Mouse (Mus musculus): Measurements from ENCODE around the gene Sdc4.
A peak's percentile ranks its signal among the peaks of the same experiment; 100 is the strongest.

Sdc4 gene

DNA sequence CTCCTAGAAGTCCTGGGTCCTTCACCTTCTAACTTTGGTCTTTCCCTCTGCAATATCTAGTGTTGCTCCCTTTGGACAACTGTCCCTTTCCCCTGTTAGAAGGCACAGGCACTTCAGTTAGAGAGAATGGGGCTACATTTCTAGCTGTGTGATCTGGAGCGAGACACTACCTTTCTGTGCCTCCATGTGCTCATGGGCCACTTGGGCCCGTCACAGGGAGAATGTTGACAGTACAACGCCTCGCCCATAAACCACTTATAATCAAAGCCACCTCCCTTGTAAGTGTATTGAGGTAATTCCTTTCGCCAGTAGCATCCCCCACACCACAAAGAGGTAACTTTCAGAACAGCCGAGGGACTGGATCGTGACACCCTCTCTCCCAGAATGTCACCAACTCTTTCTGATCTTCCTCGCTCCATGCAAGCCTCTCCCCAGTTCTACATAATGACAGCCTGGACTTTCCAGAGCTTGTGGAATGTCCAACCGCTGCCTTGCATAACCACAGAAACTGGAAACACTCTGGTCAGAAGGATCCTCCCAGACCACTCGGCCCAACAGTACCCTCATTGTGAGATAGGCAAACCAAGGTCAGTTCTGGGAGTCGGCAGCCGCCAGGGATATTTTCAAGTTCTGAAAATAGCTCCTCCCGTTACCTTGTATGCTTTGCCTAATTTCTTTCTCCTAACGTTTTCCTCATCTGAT, 5.8 kb upstream of the Sdc4 start:
- DNase-seq (ENCODE audit: low spot score in 2 of 2): no peak

DNA sequence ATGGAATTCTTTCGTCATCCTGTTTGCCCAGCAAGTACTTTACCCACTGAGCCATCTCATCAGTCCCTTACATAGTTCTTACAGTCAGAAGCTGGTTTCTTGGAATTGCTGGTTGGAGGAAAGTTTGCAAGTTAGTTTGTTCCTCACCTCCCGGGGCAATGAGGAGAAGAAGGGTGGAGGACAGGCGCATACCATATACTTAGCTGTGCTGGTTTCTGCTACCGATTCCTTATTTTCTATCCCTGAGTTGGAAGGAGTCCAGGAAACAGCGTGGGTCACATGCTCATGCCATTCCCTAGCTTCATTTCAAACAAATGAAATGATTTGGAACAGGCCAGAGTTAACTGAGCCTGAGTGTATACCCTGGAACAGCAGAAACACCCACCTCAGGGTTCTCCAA, 5.2 kb upstream of the Sdc4 start:
- DNase-seq (ENCODE audit: low spot score in 2 of 2): no peak

GRCm38 (mm10) chr2:164448140-164448539, 4.5 kb upstream of the Sdc4 start:
- DNase-seq (ENCODE audit: low spot score in 2 of 2): no peak

DNA sequence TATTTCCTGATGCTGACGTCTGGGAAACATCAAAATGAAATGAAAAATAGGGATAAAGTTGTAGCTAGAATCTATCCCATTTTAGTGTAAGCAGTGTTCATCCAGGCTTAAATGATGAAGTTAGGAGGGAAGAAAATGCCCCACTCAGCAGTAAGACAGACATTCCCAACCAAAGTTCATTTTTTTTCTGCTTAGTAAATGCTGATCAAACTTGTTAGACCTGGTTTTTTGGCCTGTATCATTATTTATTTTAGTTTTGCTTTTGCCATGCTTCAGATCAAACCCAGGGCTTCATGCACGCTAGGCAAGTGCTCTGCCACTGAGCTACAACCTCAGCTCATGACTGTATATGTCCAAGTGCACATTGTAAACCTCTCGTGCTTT, 2.4 kb upstream of the Sdc4 start:
- no peak for DNase-seq (ENCODE audit: low spot score in 2 of 2)

- DNase-seq (ENCODE audit: low spot score in 2 of 2): no peak
Observed at GRCm38 (mm10) chr2:164445399-164446085, 1.9 kb upstream of the Sdc4 start.

DNA sequence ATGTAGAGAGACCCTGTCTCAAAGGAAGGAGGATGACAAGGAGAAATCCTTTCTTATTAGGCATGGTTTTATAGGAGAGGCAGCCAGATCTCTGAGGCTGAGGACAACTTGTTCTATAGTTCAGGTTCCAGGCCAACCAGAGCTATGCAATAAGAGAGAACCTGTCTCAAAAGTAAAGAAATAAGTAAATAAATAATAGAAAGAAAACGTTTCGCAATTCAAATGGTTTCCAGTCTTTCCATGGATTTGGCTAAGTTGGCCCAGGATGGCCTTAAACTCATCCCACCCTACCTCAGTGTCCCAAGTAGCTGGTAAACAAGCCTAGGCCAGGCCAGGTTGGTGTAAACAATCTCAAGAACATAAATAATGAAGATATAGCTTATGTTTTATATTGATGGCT, 1.0 kb upstream of the Sdc4 start:
- no peak for DNase-seq (ENCODE audit: low spot score in 2 of 2)

DNA sequence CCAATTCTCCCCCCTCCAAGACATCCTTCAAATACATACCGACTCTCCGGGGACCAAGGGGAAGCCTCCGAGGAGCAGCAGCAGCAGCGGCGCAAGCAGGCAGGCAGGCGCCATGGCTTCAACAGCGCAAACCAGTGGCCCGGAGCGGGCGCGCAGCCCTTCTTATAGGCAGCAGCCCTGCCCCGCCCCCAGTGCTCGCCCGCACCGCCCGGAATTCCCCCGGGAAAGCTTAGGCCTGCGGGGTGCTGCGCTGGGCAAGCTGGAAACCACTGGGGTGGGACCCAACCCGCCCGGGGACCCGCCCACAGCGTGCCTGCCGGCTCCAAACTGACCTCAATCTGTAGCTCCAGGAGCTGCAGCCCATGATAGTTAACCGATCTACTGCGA, 643 bp downstream of the Sdc4 start:
- DNase-seq (ENCODE audit: low spot score in 2 of 2): peak; percentile 30 to 52

DNA sequence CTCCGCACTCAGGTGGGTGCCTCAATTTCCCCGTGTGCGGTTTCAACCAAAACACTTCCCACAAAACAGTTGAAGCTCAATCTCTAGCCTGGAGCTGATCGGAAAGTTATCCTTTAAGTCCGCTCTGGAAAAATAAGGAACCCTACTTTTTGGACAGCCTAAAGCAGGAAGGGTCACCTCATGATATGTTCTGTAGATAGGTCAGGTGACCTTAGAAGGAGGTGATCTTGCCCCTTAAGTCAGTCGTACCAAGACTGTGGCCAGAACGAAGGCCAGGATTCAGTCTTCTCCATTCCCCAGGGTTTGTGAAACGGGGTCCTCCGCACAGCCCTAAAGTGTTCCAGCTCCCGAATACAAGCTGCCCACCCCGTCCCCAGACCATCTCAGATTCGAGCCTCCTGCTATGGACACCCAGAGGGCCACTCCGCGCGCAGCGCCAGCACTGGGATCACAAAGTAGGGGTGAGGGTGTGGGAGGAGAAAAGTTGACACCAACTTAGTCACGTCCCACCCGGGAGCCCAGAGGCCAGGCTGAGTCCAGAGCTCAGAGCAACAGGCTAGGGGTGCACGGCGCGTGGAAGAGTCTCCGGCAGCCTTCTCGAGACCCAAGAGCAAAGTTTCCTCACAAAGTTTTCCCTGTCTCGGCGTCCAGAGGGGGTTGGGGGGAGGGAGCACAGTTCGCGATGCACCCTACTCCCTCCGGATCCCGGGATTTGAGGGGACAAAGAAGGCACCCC, 1.2 kb downstream of the Sdc4 start:
- DNase-seq (ENCODE audit: low spot score in 2 of 2): no peak

DNA sequence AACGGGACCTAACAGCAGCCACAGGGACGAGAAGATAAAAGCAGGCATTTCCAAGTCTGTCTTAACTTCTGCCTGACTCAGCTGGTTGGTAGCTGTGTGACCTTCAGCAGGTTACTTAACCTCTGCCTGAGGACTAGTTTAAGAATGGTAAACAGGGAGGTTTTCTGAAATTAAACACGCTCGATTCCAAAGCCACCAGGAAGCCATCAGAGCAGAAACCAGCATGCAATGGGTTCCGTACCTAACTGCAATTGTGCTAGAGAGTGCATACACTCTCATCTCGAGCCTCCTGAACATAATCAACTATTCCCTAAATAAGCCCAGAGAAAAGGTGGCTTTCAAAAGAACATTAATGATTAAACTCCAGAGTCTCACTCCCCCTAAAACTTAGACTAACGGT, 2.0 kb downstream of the Sdc4 start:
- no peak for DNase-seq (ENCODE audit: low spot score in 2 of 2)

DNA sequence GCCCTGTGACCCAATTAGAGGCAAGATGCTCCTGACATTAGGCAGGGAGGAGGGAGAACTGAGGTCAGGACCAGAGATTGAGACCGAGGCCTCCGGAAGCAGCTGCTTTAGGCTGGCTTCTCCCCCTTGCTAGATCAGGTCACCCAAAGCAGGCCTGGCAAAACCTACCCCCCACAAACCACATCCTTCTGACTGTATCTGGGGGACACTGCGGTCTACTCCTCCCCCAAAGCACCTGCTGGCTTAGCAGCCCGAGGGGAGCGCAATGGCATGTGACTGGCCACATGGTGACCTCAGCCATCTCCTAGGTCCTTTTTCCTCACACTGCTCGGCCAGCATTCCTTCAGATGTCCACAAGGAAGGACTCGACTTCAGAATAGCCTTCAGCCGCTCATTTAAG, 2.5 kb downstream of the Sdc4 start:
- peak; percentile 49 to 54 for DNase-seq (ENCODE audit: low spot score in 2 of 2)

DNA sequence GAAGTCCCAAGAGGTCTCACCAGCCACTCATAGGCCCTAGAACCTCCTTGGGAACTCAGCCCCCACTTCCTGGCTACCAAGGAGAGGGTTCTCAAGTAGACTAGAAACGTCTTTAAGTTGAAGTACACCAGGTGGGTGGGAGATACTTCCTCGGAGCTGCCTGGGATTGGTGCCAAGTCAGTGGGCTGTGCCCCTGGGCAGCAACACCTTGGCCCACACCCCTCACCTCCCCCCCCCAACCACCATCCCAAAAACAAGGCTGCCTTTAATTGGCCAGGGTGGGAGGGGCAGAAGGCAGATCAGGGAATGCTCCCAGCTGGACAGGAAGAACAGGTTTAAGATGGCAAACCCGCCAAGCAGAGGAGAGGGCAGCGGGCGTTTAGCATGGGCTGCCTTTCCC, 3.4 kb downstream of the Sdc4 start:
- no peak for DNase-seq (ENCODE audit: low spot score in 2 of 2)

DNA sequence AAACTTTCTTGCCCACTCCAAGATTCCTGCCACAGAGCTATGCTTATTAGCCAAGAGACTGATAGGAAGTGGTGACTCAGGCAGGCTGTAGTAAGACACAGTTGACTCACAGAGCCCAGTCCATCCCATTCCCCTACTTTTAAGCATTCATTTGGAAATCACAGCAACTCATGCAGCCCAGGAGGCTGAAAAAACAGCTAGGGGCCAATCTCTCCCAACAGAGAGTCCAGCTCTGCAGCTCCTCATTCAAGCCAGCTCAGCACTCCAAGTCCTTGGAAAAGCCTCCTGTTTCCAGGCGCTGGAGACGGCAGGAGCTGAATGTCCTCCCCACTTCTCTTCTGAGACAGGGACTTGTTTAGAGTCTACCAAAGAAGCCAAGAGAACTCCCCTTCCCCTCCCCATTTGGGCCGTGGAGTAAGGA, 4.7 kb downstream of the Sdc4 start:
- no peak for DNase-seq (ENCODE audit: low spot score in 2 of 2)

GRCm38 (mm10) chr2:164438257-164438656, 5.4 kb downstream of the Sdc4 start:
- DNase-seq (ENCODE audit: low spot score in 2 of 2): no peak

- no peak for DNase-seq (ENCODE audit: low spot score in 2 of 2)
Observed at GRCm38 (mm10) chr2:164437710-164438109, 6.0 kb downstream of the Sdc4 start.

GRCm38 (mm10) chr2:164436961-164437360, 6.7 kb downstream of the Sdc4 start:
- DNase-seq (ENCODE audit: low spot score in 2 of 2): no peak

DNA sequence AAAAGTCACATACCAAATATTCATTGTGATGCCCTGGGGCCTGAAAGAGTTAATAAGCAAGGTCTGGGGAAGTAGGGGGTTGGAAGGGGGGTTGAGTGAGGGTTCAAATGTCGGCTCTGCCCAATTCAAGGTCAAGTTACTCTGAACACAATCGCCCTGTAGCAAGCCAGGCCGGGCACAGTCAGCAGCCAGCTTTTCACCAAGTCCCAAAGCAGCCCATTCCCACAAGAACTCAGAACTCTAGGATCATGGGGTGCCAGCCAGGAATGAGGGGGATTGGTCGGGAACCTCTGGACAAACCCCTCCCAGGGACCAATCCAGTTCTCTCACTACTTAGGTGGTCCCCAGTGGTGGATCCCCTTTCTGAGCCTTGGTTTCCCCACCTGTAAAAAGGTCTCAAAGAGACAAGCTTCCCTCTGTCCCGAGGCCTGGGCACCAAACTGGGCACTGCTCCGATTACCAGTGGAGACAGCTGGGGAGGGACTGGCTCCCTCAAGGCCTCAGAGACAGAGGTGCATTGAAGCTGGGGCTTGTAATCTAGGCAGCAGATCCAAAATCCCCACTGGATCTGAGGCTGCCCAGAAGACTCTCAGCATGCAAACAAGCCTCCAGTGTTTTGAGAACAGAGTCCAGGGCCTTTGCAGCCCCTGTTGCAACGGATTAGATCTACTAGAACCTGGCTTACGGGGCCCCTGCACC, 7.3 kb downstream of the Sdc4 start:
- DNase-seq (ENCODE audit: low spot score in 2 of 2): no peak

DNA sequence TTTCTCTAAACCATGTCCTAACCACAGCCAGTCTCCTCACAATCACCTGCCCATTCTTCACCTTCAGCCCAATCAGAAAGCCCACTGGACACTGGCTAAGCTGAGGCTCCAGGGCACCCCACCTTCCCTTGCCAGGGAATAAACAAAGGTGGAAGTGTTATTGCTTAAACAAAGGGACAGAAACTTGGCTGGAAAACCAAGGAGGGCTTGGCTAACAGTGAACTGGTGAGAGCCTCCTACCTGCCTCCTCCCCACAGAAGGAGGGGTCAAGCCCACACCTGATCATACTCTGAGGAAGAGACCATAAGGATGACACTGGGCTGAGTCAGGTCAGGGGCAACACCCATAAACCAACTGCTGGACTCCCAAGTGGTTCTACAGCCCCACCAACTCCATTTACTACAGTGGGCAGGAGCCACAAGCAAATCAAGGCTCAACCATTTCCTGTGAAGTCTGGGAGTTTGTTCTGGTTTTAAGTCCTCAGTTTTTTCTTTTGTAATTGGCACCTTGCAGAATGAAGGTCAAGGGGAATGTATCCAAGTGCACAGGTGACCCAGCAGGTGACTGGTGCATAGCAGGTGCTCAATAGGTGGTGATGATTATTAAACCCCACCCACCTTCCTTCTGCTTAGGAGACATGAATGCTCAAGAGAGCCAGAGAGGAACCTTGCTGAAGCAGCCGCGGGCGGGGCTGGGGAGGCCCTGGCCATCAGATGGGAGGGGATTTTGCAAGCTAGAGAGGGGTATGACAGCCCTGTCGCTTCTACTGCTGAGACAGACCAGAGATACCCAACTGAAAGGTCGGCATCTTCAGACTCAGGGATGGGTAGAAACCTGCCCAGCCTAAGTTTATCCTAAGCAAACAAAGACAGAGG, 8.2 kb downstream of the Sdc4 start:
- no peak for DNase-seq (ENCODE audit: low spot score in 2 of 2)

DNA sequence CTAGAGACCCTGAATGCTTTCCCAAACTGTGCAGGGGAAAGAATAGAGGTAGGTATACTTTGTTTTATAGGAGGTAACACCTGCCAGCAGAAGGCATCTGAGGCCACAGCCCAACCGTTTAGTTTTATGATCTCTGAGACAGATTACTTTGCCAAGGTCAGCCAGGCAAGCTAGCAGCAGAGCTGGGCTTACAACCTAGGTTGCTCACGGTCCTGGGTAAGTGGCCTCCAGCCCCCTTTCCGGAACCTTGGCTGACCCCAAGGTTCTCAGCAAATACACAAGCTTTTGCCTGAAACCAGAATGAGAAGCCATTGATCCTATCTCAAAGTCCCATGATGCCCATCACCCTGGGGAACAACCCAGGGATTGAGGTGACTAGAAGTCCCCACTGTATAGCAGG, 9.0 kb downstream of the Sdc4 start:
- DNase-seq (ENCODE audit: low spot score in 2 of 2): no peak

- no peak for DNase-seq (ENCODE audit: low spot score in 2 of 2)
Observed at GRCm38 (mm10) chr2:164433278-164433895, 10.3 kb downstream of the Sdc4 start.

- no peak for DNase-seq (ENCODE audit: low spot score in 2 of 2)
Observed at GRCm38 (mm10) chr2:164432541-164433191, 11.0 kb downstream of the Sdc4 start.
